Mouse (Mus musculus): ENCODE measurements around the gene Dusp1. TPM values are rescaled to one million over a fixed set of nuclear protein-coding genes. Genes with fewer than 3 reads are reported as not detected.

Dusp1 gene
- total RNA-seq, 2 experiments from 2014 or later, result 73.0 to 89.6 TPM

GRCm38 (mm10) chr17:26484626-26485421 lies 77.1 kb downstream of the Dusp1 start:
- DNase-seq, result peak; percentile 82
- intact Hi-C loops (cut with DNase I), result loop anchor here (2.0 kb wide), 1 partner anchor 18 kb away; no protein-coding TSS in a partner anchor
- peak overlapping the region; percentile 94 for H3K27ac ChIP-seq

GRCm38 (mm10) chr17:26480956-26481355 lies 81.0 kb downstream of the Dusp1 start:
- intact Hi-C loops (cut with DNase I), result no loop called here
- no peak for TF ChIP-seq CTCF (IDR thresholded peaks at IDR 0.05)
- DNase-seq, result no peak
- H3K4me3 ChIP-seq, result no peak overlapping the region
- no peak overlapping the region for H3K27ac ChIP-seq

More at GRCm38 (mm10) chr17:26484626-26485421, 77.1 kb downstream of the Dusp1 start:
- peak overlapping the region; percentile 52 for H3K4me3 ChIP-seq
- TF ChIP-seq CTCF (IDR thresholded peaks at IDR 0.05), result no peak

- DNase-seq, result peak; percentile 66
- no peak for TF ChIP-seq CTCF (IDR thresholded peaks at IDR 0.05)
- no peak overlapping the region for H3K4me3 ChIP-seq
- intact Hi-C loops (cut with DNase I), result no loop called here
- peak overlapping the region; percentile 35; the same call in 1 of the 2 replicates for H3K27ac ChIP-seq
Observed at GRCm38 (mm10) chr17:26479619-26480018, 82.3 kb downstream of the Dusp1 start.

DNA sequence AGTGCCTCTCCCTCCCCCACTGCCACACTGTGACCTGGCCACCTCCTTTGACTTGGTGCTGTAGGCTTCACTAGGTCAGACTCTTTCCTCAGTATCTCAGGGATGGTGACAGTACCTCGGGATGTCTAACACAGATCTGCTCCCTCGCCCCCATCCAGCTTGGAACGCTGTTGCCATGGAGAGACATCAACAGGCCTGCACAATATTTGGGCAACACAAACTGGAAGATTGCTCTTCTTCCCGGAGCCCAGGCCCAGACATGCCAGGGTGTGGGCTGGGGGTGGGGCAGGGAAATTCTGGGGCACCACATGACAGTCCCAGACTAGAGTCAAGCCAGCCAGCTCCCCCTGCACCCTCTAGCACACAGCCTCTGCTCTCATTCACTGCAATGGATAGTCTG lies 83.3 kb downstream of the Dusp1 start:
- no peak overlapping the region for H3K4me3 ChIP-seq
- peak; percentile 53 for DNase-seq
- intact Hi-C loops (cut with DNase I), result no loop called here
- no peak for TF ChIP-seq CTCF (IDR thresholded peaks at IDR 0.05)
- H3K27ac ChIP-seq, result peak overlapping the region; percentile 46

GRCm38 (mm10) chr17:26476871-26477270 lies 85.1 kb downstream of the Dusp1 start:
- no peak for TF ChIP-seq CTCF (IDR thresholded peaks at IDR 0.05)
- H3K27ac ChIP-seq, result no peak overlapping the region
- DNase-seq, result no peak
- intact Hi-C loops (cut with DNase I), result no loop called here
- H3K4me3 ChIP-seq, result no peak overlapping the region

- peak overlapping the region; percentile 92 for H3K27ac ChIP-seq
- intact Hi-C loops (cut with DNase I), result no loop called here
- no peak for DNase-seq
- H3K4me3 ChIP-seq, result no peak overlapping the region
- TF ChIP-seq CTCF (IDR thresholded peaks at IDR 0.05), result no peak
Observed at GRCm38 (mm10) chr17:26468102-26468894, 93.6 kb downstream of the Dusp1 start.

GRCm38 (mm10) chr17:26467619-26468018 lies 94.3 kb downstream of the Dusp1 start:
- no peak overlapping the region for H3K4me3 ChIP-seq
- TF ChIP-seq CTCF (IDR thresholded peaks at IDR 0.05), result no peak
- DNase-seq, result no peak

GRCm38 (mm10) chr17:26466741-26467150 lies 95.2 kb downstream of the Dusp1 start:
- DNase-seq, result peak; percentile 86
- TF ChIP-seq CTCF (IDR thresholded peaks at IDR 0.05), result peak; percentile 86
- H3K27ac ChIP-seq, result peak overlapping the region; percentile 92

More at GRCm38 (mm10) chr17:26467619-26468018, 94.3 kb downstream of the Dusp1 start:
- peak overlapping the region; percentile 92 for H3K27ac ChIP-seq
- intact Hi-C loops (cut with DNase I), result loop anchor here (2.0 kb wide), 2 partner anchors 17 to 37 kb away; no protein-coding TSS in a partner anchor

DNA sequence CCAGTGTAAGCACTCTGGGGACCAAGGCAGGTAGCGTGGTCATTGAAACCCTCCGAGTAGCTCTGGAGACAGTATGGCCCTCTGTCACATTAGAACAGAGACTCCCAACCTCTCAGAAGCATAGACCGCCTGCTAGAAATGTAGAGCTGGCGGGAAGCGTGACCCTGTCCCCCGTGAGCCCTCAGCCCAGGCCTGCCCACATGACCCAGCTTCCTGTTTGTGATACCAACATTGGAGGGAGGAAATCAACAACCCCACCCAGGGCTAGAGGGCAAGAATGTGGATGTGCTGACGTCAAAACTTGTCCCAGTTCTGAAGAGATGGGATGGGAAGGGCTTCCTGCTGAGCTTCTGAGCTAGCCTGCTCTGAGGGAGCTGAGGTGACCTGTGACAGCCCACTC lies 97.0 kb downstream of the Dusp1 start:
- intact Hi-C loops (cut with DNase I), result no loop called here
- peak overlapping the region; percentile 92 for H3K27ac ChIP-seq
- TF ChIP-seq CTCF (IDR thresholded peaks at IDR 0.05), result no peak
- peak overlapping the region; percentile 58 for H3K4me3 ChIP-seq
- DNase-seq, result peak; percentile 56

More at GRCm38 (mm10) chr17:26466741-26467150, 95.2 kb downstream of the Dusp1 start:
- intact Hi-C loops (cut with DNase I), result loop anchor here (1.0 to 2.0 kb wide), 3 partner anchors 18 to 172 kb away; no protein-coding TSS in a partner anchor
- peak overlapping the region; percentile 20 for H3K4me3 ChIP-seq

GRCm38 (mm10) chr17:26464481-26464880 lies 97.4 kb downstream of the Dusp1 start:
- Histone ChIP-seq H3K4me3 (peak overlapping the region; percentile 58), H3K27ac (peak overlapping the region; percentile 92)
- no peak for TF ChIP-seq CTCF (IDR thresholded peaks at IDR 0.05)
- no peak for DNase-seq
- intact Hi-C loops (cut with DNase I), result no loop called here

GRCm38 (mm10) chr17:26463984-26464383 lies 97.9 kb downstream of the Dusp1 start:
- intact Hi-C loops (cut with DNase I), result no loop called here
- Histone ChIP-seq H3K27ac (peak overlapping the region; percentile 92), H3K4me3 (peak overlapping the region; percentile 58)
- TF ChIP-seq CTCF (IDR thresholded peaks at IDR 0.05), result no peak
- DNase-seq, result no peak

GRCm38 (mm10) chr17:26463432-26463831 lies 98.5 kb downstream of the Dusp1 start:
- TF ChIP-seq CTCF (IDR thresholded peaks at IDR 0.05), result no peak
- H3K4me3 ChIP-seq, result no peak overlapping the region
- peak overlapping the region; percentile 92 for H3K27ac ChIP-seq
- DNase-seq, result no peak
- intact Hi-C loops (cut with DNase I), result no loop called here
